Mouse (Mus musculus): Measurements from ENCODE around the gene Ncoa5.

GRCm38 (mm10) chr2:164950501-164950900 is 84.2 kb downstream of the Ncoa5 start:
- TF ChIP-seq GATA1 (IDR thresholded peaks at IDR 0.05; ENCODE audit: borderline replicate concordance, low read length) (no peak), FLI1 (IDR thresholded peaks at IDR 0.05; ENCODE audit: low read length) (no peak)
